Mouse (Mus musculus) liver, embryonic 14.5 days (tissue): ENCODE results near the gene Lama2. TPM values are rescaled to one million over a fixed set of nuclear protein-coding genes. Genes with fewer than 3 reads are reported as not detected.

Experiments used
- ATAC-seq: fragments of 200-750 bp; cut with Nextera tagmentation; 2 replicates; pipeline ENCODE4 v1.8.0; 2017; ENCODE audit warnings: moderate number of reproducible peaks, mild to moderate bottlenecking, moderate library complexity; ENCODE audit not compliant: insufficient read depth
- DNase-seq, 3 experiments: peaks; one replicate each; pipeline ENCODE4 v3.0.0-alpha.2; 2012 to 2013; ENCODE audit warnings: low read depth in 3 of 3, low spot score in 3 of 3
- H3K27ac ChIP-seq: fragments of 300-500 bp; sonication (generic); 2 replicates; pipeline ENCODE4 v1.5.1; 2014; ENCODE audit warnings: moderate library complexity, mild to moderate bottlenecking, control low read depth, inconsistent platforms
- H3K27me3 ChIP-seq: fragments of 300-500 bp; sonication (generic); 2 replicates; pipeline ENCODE4 v1.6.1; 2014; ENCODE audit warnings: mild to moderate bottlenecking, low read length, moderate library complexity; ENCODE audit not compliant: control insufficient read depth, insufficient read depth
- H3K36me3 ChIP-seq: fragments of 300-500 bp; sonication (generic); replicated peaks from 2 replicates; pipeline ENCODE4 v1.6.1; 2014; ENCODE audit warnings: low read depth; ENCODE audit not compliant: control insufficient read depth, insufficient read depth
- H3K4me1 ChIP-seq, 2 experiments: fragments of 200-500 bp in 1 of 2; fragments of 300-500 bp in 1 of 2; sonication (generic) in 1 of 2; replicated peaks; 2 replicates each; pipeline ENCODE4 v1.6.1; 2012 to 2014; ENCODE audit warnings: antibody characterized with exemption in 1 of 2, inconsistent platforms in 1 of 2, low read length in 1 of 2; ENCODE audit not compliant: control insufficient read depth in 2 of 2, insufficient read depth in 2 of 2
- H3K4me2 ChIP-seq: fragments of 300-500 bp; sonication (generic); 2 replicates; pipeline ENCODE4 v1.6.1; 2014; ENCODE audit warnings: low read depth, mild to moderate bottlenecking, control low read depth, moderate library complexity
- H3K4me3 ChIP-seq, 2 experiments: fragments of 200-500 bp in 1 of 2; fragments of 300-500 bp in 1 of 2; sonication (generic) in 1 of 2; 2 replicates each; pipeline ENCODE4 v1.5.1; 2012 to 2014; ENCODE audit warnings: low read depth in 2 of 2, low read length in 2 of 2, mild to moderate bottlenecking in 2 of 2, control low read depth in 1 of 2, inconsistent platforms in 1 of 2, moderate library complexity in 1 of 2; ENCODE audit not compliant: insufficient read depth in 1 of 2
- H3K9ac ChIP-seq: fragments of 300-500 bp; sonication (generic); replicated peaks from 2 replicates; pipeline ENCODE4 v1.6.1; 2014; ENCODE audit warnings: mild to moderate bottlenecking, control low read depth, moderate library complexity
- H3K9me3 ChIP-seq: fragments of 300-500 bp; sonication (generic); 2 replicates; pipeline ENCODE4 v1.6.1; 2016; ENCODE audit warnings: low read length, mixed read lengths; ENCODE audit not compliant: control insufficient read depth
- CTCF ChIP-seq: IDR thresholded peaks from 2 replicates; pipeline ENCODE4 v1.5.1; 2016; ENCODE audit warnings: antibody characterized with exemption, low read depth, control low read depth
- EP300 ChIP-seq: IDR thresholded peaks from 2 replicates; pipeline ENCODE4 v1.6.1; 2016; ENCODE audit warnings: antibody characterized with exemption, low read depth
- WGBS: fragments of 180-500 bp; shearing (Covaris S2); extraction: QIAGEN DNeasy Blood & Tissue Kit; methylation state at CpG from one replicate; pipeline ENCODE4 v1.1.7; 2014; ENCODE audit not compliant: insufficient replicate concordance; 5-methylcytosine and 5-hydroxymethylcytosine counted together
- polyA plus RNA-seq, 2 experiments: library from polyadenylated mRNA; depleted of rRNA in 1 of 2; stranded (reverse) in 1 of 2; unstranded in 1 of 2; fragments of >200 nt; fragmentation: Nextera tagmentation in 1 of 2; extraction: Ambion mirVana in 1 of 2; gene quantifications; 2 replicates each; pipeline versions ENCODE4 v1.2.1 to v1.2.3; 2012 to 2014

Lama2 gene
- polyA plus RNA-seq, 2 experiments = 0.20 to 0.67 TPM

- ATAC-seq = no peak
Observed at GRCm38 (mm10) chr10:27322410-27322990, 297.1 kb downstream of the Lama2 start.

GRCm38 (mm10) chr10:27307444-27307843 is 312.1 kb downstream of the Lama2 start:
- Histone ChIP-seq H3K4me2 (no peak overlapping the region), H3K4me3 (no peak overlapping the region), H3K27me3 (no peaks in the 10 kb centered on the region), H3K36me3 (no peaks in the 10 kb centered on the region), H3K4me1 (no peaks in the 10 kb centered on the region), H3K27ac (no peak overlapping the region), H3K9ac (no peak overlapping the region), H3K9me3 (no peaks in the 10 kb centered on the region)
- 65% methylated on average over 8 of the region's 8 CpGs for WGBS
- no peak for TF ChIP-seq EP300
- TF ChIP-seq CTCF = no peak
- ATAC-seq (no peak), DNase-seq (no peak)

More at GRCm38 (mm10) chr10:27322410-27322990, 297.1 kb downstream of the Lama2 start:
- Histone ChIP-seq H3K4me1 (no peaks in the 10 kb centered on the region), H3K4me3 (no peak overlapping the region), H3K36me3 (no peaks in the 10 kb centered on the region), H3K27me3 (no peaks in the 10 kb centered on the region), H3K9ac (no peak overlapping the region), H3K4me2 (no peak overlapping the region), H3K27ac (no peak overlapping the region), H3K9me3 (no peaks in the 10 kb centered on the region)
- no peak for DNase-seq
- WGBS = 69% methylated on average over 4 of the region's 4 CpGs
- TF ChIP-seq CTCF = no peak
- no peak for TF ChIP-seq EP300

- no peak for ATAC-seq
- no peaks in the 10 kb centered on the region for H3K4me1 ChIP-seq
- no peaks in the 10 kb centered on the region for H3K27me3 ChIP-seq
- no peak overlapping the region for H3K27ac ChIP-seq
- H3K36me3 ChIP-seq = no peaks in the 10 kb centered on the region
- DNase-seq = no peak
- H3K4me2 ChIP-seq = no peak overlapping the region
- WGBS = 43% methylated on average over 3 of the region's 3 CpGs
- H3K9me3 ChIP-seq = no peaks in the 10 kb centered on the region
- no peak overlapping the region for H3K9ac ChIP-seq
- TF ChIP-seq CTCF (no peak), EP300 (no peak)
- H3K4me3 ChIP-seq = no peak overlapping the region
Observed at GRCm38 (mm10) chr10:27305301-27305700, 314.3 kb downstream of the Lama2 start.

- ATAC-seq = no peak
- Histone ChIP-seq H3K4me3 (no peak overlapping the region), H3K9ac (no peak overlapping the region), H3K27ac (no peak overlapping the region), H3K4me2 (no peak overlapping the region), H3K36me3 (no peaks in the 10 kb centered on the region), H3K4me1 (no peaks in the 10 kb centered on the region), H3K9me3 (no peaks in the 10 kb centered on the region), H3K27me3 (no peaks in the 10 kb centered on the region)
- 46% methylated on average over 10 of the region's 10 CpGs for WGBS
- TF ChIP-seq EP300 (no peak), CTCF (no peak)
- no peak for DNase-seq
Observed at GRCm38 (mm10) chr10:27285098-27285860, 334.3 kb downstream of the Lama2 start.

- H3K4me1 ChIP-seq = no peaks in the 10 kb centered on the region
- ATAC-seq = no peak
- TF ChIP-seq EP300 (no peak), CTCF (no peak)
- no peak overlapping the region for H3K4me2 ChIP-seq
- H3K9ac ChIP-seq = no peak overlapping the region
- no peaks in the 10 kb centered on the region for H3K27me3 ChIP-seq
- H3K4me3 ChIP-seq = no peak overlapping the region
- no peaks in the 10 kb centered on the region for H3K9me3 ChIP-seq
- 58% methylated on average over 2 of the region's 2 CpGs for WGBS
- H3K36me3 ChIP-seq = no peaks in the 10 kb centered on the region
- H3K27ac ChIP-seq = no peak overlapping the region
- DNase-seq = no peak
Observed at GRCm38 (mm10) chr10:27267432-27267831, 352.1 kb downstream of the Lama2 start.
